Mouse (Mus musculus): Measurements from ENCODE around the gene Ift52.
A peak's percentile ranks its signal among the peaks of the same experiment; 100 is the strongest.
"Not testable (repeated sequence)": the region's sequence is repeated elsewhere in the genome, so short reads cannot be mapped to it uniquely, and the experiment has no call there.

Gene Ift52

GRCm38 (mm10) chr2:163031757-163032156 lies 14.6 kb downstream of the Ift52 start:
- no peak for DNase-seq

DNA sequence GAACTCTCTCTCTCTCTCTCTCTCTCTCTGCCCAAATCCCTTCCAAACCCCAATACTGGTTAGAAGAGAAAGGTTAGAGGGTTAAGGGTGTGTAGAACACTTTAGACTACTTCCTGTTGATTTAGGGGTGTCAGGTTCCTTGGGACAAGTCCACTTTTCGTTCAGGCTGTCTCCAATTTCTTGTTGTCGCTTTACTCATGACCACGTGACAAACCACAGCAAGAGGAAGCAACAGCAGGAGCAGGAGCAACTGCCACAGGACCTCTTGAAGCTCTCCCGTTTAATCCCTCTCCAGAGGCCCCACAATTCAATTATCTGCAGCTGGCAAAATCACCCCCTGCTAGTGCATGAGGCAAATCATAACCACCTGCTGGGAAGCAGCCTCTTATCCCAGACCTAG lies 15.5 kb downstream of the Ift52 start:
- no peak for DNase-seq

GRCm38 (mm10) chr2:163039940-163040339 lies 22.8 kb downstream of the Ift52 start:
- no peak for DNase-seq

- DNase-seq = peak; percentile 68
Observed at GRCm38 (mm10) chr2:163048125-163048524, 31.0 kb downstream of the Ift52 start.

DNA sequence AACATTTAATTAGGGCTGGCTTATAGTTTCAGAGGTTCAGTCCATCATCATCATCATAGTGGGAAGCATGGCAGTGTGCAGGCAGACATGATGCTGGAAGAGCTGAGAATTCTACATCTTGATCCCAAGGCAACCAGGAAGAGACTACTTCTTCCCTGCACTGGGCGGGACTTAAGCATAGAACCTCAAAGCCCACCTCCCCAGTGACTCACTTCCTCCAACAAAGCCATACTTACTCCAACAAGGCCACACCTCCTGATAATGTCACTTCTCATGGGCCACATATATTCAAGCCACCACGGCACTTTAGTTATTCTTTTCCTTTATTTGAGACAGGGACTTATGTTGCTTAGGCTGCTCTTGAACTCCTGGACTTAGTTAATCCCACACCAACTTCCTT lies 32.0 kb downstream of the Ift52 start:
- DNase-seq = no peak

GRCm38 (mm10) chr2:163051691-163052090 lies 34.5 kb downstream of the Ift52 start:
- DNase-seq = no peak

- no peak for DNase-seq
Observed at GRCm38 (mm10) chr2:163052101-163052500, 34.9 kb downstream of the Ift52 start.

DNA sequence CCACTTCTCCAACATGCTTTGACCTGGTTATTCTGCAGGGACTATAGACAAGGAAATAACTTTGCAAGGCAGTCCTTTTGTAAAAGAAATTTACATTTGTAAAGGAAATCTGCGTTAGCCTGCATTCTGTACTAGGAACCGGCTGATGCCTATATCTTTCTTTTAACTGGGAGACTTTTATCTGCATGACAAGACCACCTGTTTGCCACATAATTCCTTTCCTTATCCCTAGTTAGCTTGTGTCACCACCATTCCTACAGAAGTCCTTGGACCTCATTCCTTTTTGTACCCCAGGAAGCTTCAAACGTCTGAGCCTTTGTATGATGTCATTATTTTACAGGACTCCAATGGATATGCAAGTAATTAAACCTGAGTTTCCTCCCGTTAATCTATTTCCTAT lies 35.7 kb downstream of the Ift52 start:
- no peak for DNase-seq

- DNase-seq = peak; percentile 85
Observed at GRCm38 (mm10) chr2:163054335-163054840, 37.2 kb downstream of the Ift52 start, which contains the start of gene Mybl2. Gene Mybl2, plus strand, starts transcription at chr2:163054687.

DNA sequence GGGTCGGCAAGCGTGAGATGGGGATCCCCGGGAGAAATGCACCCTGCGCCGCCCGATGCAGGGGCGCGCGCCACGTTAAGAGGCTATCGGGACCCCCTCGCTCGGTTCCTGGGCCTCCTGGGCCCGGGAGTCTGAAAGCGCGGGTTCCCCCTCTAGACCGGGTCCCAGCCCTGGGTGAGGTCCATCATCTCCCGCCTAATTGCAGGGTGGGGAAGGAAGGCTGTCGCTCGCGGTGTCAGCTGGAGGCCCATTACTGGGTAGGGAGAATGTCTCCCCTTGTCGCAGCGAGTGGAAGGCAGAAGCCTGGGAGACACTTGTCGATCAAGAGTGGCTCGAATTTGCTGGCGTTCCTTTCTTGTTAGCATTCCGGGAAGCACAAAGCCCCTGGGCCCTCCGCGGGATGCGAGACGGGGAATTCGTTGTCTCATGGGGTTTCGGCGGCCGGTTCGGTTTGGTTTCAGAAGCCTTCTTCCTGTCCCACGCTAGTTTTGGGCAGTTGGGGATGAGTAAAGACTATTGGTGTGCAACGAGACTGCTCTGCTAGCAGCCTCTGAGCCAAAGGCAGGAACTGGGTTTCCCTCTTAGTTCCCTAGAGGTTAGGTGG lies 37.8 kb downstream of the Ift52 start:
- DNase-seq = no peak

DNA sequence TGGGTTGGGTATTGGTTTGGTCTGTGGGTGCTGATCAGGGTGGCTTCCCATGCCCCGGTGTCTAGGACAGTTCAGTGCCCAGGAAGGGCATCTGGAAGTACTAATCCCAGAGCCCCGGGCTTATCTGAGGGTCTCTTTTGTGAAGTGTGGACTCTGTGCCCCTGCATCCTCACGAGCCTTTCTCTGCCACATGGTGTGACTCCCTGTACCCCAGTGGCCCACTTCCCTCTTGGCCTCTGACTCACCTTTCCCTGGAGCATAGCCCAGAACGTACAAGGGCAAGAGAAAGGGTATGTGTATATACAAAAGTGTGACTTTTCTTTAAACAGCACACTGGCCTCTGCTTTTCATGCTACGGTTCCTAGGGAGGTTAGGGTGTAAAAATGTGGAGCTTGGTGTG lies 38.6 kb downstream of the Ift52 start:
- DNase-seq = no peak

DNA sequence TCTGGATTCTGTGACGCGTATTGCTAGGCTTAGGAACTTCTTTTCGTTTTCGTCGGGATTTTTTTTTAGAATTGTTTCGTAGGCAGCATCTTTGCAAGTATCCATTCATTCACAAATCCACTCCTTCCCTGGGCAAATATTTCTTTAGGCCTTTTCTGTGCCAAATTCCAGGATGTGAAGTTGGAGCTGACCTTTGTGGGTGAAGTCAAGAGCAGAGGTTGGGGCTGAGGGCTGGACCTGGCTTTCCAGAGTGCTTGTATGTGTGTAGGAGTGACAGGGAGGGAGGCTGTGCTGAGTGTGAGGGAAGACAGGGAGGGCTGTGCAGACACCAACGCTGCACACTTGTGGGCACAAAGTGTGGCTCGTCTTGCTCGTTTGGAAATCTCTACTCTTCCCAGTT lies 39.4 kb downstream of the Ift52 start:
- no peak for DNase-seq

DNA sequence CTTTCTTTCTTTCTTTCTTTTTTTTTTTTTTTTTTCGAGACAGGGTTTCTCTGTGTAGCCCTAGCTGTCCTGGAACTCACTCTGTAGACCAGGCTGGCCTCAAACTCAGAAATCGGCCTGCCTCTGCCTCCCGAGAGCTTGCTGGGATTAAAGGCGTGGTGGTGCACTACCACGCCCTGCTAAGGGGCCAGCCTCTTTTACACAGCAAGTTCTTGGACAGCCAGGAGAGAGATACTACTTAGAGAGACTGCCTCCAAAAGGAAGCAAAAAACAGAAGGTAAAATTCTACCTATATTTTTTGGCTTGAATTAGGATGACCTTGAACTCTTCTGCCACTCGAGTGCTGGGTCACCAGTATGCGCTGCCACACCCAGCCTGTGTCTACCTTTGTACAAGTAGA lies 41.8 kb downstream of the Ift52 start:
- not testable (repeated sequence) for DNase-seq

DNA sequence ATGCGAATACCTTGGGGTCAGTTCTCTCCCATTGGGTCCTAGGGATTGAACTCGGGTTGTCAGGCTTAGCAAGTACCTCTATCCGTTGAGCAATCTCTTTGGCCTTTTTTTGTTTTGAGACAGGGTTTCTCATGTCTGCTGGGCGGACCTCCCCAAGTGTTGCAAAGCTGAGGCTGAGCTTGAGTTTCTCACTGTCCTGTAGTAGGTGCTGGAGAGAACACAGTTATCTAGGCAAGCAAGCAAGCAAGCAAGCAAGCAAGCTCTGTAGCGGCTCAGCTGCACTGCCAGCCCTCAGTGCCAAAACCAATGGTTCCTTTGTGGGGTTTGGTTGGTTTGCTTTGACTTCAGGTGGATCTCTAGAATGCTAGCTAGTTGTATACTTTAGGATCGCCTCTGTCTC lies 43.5 kb downstream of the Ift52 start:
- DNase-seq = no peak

DNA sequence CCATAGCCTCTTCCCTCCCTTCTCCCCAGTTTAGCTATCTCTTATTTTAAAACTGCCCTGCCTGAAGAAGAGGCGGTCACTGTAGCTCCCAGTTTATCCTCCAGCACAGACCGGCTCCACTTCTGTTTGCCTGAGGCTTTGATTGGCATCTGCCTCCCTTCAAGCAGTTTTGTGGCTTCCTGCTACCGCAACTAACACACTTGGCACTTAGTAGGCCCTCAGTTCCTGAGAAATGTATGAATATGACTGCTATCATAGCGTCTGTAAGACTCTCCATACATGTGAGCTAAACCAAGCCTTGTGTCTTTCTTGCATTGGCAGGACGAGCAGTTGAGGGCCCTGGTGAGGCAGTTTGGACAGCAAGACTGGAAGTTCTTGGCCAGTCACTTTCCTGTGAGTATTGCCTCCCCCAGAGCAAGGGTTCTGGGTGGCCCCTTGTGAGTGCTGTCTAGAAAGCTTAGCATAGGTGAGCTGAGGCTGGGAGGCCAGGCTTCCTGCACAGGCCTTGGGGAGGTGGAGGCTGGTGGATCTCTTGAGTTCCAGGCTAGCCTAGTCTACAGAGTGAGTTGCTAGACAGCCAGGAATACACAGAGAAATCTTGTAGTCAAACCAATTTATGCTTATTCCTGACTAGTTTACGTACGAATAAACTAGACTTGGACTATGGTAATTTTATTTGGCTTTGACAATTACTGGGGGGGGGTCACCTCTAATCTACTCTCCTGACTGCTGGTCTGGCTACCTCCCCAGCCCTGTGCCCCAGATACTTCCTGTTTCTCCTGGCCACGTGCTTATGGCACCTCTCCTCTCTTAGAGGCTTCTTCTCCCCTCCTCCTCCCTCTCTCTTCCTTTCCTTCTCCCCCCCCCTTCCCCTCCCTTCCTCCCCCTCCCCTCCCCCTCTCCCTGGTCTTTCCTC lies 44.3 kb downstream of the Ift52 start:
- DNase-seq = no peak

DNA sequence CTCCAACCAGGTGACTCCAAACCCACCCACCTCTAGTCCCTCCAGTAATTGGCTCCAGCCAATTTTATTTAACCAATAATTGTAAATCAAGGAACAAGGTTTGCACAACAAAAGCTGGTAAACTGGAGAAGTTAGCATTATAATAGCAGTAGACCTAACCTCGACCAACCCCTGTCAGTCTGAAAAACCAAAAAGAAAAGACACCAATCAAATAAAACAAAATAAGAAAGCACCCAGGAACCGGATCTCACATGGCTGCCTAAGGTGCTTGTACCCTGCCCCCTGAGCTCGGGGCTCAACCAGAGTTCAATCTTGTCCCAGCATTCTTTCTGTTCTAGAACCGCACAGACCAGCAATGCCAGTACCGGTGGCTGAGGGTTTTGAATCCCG lies 45.0 kb downstream of the Ift52 start:
- no peak for DNase-seq

GRCm38 (mm10) chr2:163066326-163066725 lies 49.2 kb downstream of the Ift52 start:
- DNase-seq = no peak

- DNase-seq = no peak
Observed at GRCm38 (mm10) chr2:163067233-163067632, 50.1 kb downstream of the Ift52 start.

- no peak for DNase-seq
Observed at GRCm38 (mm10) chr2:163070213-163070612, 53.1 kb downstream of the Ift52 start.

GRCm38 (mm10) chr2:163071590-163071989 lies 54.4 kb downstream of the Ift52 start:
- DNase-seq = no peak

DNA sequence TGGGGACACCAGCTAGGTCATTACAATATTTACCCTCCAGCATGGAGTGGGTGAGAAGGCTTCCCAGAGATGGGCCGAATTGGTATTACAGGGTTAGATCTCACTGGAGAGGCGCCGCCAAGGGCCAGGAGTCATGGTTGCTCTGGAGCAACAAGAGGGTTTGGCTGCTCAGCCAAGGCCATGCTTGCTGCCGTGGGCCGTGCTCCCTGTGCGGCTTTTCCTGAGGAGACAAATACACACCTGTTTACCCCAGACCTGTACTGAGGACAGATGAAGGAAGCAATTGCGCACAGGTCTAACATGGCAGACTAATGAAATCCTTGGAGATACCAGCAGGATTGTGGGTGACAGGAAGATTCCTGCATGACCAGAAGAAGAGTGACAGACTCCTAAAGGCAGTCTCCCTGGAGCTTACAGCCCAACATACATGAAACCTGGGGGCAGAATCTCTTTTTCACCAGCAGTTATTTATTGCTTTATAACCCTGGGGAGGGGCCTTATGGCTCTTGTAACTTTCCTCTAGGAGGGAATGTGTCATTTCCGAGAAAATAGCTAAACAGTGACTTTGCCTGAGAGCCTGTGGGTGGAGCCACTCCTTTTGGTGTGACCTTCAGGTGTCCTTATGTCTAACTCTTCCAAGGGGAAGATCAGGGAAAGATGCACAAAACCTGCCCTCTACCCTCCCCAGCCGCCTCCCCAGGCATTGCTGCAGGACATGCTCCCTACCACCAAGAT lies 56.0 kb downstream of the Ift52 start:
- DNase-seq = no peak

GRCm38 (mm10) chr2:163074006-163074405 lies 56.9 kb downstream of the Ift52 start:
- peak; percentile 7 for DNase-seq

- DNase-seq = no peak
Observed at GRCm38 (mm10) chr2:163074808-163075207, 57.7 kb downstream of the Ift52 start.

Data from right cerebral cortex, postnatal 25 days (tissue).